Mouse (Mus musculus) cerebellum, adult 18-20 months (tissue): ENCODE results near the gene Aspg.

Experiments
- DNase-seq, 2 experiments: peaks; one replicate each; pipeline ENCODE4 v3.0.0; 2021

Gene Aspg

GRCm38 (mm10) chr12:112153597-112153996 is 47.1 kb downstream of the Aspg start:
- no peak for DNase-seq

- DNase-seq, result no peak
Measured at GRCm38 (mm10) chr12:112154476-112154875, 48.0 kb downstream of the Aspg start.

DNA sequence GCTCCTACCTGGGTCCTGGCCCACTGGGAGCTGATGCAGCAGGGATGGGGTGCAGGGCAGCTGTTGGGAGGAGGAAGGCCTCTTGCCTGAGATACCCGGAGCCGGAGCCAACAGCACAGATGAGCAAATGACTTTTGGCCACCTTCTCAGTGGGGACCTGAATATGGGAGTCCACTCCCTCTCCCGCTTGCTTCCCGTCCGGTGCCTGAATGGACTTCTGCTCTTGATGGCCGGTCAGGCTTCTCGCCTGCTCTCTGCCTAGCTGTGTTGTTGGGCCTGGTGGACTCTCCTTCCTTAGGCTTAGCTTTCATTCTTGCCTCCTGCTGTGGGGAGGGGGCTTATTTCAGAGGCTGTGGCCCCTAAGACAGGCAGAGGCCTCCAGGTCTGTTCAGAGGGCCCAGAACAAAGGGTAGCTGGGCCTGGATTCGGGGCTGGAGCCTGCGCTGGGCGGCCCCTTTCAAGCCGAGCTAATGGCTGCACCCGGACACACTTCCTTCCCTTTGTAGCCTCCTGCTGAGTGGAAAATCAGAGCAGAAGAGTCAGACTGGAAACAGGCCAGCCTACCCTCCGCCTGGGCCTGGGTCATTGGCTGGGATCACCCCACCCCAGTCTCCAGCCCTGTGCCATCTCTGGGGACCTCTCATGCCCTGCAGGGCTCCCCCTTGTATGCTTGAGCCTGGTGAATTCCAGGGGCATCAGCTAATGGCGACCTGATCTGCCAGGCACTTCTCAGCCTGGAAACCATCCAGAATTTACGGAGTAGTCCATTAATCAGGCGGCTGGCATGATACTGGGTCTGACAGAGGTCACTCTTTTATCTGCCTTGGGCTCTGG is 49.0 kb downstream of the Aspg start:
- DNase-seq, result no peak

- no peak for DNase-seq
Measured at GRCm38 (mm10) chr12:112156804-112157203, 50.3 kb downstream of the Aspg start.

DNA sequence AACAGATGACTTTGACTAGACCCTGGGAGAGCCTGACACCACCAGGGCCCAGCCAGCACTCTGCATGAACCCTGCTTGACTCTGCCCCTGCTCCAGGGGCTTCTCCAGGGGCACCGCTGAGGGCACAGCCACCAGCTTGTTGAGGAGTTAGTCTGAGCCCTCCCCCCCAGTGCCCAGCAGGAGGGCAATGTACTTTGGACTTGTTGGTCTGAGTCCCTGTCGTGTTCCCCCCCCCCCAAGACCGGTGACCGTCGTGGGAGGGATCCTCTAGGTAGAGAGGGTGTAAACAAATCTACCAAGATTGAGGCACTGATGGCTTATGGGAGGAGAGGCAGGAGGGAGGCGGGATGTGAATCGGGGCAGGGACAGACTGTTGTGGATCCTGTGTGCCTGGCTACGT is 51.8 kb downstream of the Aspg start:
- no peak for DNase-seq

DNA sequence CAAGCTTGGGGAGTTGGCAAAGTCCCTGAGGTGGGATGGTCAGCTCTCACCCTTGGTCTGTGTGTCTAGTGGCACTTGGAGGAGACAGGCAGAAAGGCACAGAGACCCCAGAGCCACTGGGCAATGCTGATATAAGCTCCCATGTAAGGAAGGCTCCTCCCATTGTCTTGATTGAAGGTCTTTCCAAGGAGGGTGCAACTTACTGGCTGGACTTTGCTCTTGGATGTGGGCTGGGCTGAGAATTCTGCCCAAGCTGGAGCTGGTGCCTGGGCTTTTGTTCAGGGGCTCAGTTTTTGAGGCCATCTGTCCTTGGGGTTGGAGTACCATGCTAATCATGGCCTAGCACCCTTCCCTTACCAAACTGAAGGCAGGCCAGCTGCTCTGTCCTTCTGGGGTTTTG is 52.3 kb downstream of the Aspg start:
- no peak for DNase-seq

- no peak for DNase-seq
Measured at GRCm38 (mm10) chr12:112163981-112164839, 57.7 kb downstream of the Aspg start.

DNA sequence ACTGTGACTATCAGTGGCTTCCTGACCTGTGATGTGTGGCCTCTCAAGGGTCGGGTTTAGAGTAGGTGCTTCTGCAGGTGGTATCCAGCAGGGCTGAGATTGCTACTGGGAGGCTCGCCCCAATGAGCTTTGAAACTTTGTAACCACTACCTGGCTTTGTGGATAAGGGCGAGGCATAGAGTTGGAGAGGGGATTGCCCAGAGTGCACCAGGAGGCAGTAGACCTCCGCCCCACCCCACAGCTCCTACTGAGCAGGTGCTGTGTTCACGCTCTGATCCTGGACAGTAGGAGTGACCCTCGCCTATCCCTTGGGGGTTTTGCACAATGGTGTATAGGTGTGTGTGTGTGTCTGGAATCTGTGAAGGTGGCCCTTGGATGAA is 58.4 kb downstream of the Aspg start:
- DNase-seq, result no peak

DNA sequence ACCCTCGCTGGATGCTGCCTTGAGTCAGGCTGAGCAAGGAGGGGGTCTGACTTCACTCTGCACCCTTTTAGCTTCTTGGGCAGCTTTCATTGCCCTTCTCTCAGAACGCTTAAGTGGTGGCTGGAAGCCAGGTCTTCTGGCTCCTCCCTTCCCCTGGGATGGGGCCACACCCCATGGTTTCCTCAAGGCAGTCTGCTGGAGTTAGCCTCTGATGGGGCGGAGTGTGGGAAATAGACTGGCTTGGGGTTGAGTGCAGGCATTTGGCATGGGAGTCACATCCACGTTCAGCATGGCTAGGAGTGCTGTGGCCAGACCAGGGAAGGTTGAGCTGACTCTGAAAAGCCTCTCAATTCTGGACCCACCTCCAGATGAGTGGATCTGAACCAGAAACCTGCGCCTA is 62.8 kb downstream of the Aspg start:
- no peak for DNase-seq

DNA sequence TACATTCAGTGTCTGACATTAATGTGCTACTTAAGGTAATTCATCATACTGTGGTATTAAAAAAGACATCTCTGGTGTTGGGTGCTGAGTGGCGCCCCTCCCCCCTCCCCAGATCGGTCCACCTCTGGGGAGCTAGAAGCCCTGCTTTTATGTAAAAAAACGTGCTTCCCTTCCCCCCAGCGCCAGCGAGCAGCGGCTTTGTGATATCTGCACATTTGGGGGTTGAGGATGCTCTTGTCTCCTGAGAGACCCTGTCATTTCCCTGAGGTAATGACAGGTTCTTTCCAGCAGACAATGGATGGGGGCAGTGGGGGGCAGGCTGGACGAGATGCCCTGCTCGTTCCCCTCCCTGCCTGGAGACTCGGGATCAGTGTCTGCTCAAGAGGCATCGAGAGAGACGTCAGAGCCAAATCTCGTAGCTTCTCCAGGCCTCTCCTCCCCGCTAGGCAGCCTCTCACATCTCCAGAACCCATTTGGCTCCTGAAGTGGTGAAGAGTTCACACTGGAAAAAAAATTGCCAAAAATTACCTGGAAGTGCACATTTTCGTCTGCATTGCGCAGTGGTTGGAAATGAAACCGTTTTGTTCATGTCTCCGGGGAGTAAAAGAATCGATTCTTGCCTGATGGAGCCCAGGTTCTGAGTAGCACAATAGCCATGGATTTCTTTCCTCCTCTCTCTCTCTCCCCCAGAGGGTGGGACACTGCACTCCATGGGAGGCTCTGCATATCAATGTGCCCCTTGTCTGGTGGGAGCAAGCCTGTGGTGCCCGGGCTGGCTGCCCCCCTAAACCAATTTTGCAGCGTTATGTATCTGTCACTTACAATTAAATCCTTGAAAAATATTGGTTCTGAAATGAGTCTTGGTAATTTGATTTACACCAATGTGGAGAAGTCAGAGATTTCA is 64.4 kb downstream of the Aspg start:
- no peak for DNase-seq

DNA sequence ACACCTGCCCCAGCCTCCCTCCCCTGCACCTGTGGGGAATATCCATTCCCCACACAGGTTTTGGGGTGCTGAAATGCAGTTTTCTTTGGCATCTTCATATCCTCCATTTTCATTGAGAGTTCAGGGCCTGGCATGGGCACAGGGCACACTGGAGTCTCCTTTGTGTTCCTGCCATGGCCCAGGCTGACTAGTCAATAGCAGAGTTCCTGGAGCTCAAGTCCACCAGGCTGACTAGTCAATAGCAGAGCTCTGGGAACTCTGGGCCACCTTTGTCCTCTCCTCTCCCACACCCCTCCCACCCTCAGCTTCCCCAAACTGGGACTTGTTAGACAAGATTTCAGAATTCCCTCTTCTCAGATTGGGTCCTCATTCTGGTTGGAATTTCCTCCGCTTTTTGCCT is 65.2 kb downstream of the Aspg start:
- DNase-seq, result no peak

- no peak for DNase-seq
Measured at GRCm38 (mm10) chr12:112172214-112172613, 65.7 kb downstream of the Aspg start.
